Mouse (Mus musculus): ENCODE results near the gene Snx12.
"Not testable (repeated sequence)": the region's sequence is repeated elsewhere in the genome, so short reads cannot be mapped to it uniquely, and the experiment has no call there.

Gene Snx12

GRCm38 (mm10) chrX:101147506-101147905, 74.9 kb downstream of the Snx12 start:
- DNase-seq (ENCODE audit: low read depth, low spot score), result no peak

GRCm38 (mm10) chrX:101131992-101132791, 90.2 kb downstream of the Snx12 start:
- peak; percentile 65 for DNase-seq (ENCODE audit: low read depth, low spot score)

GRCm38 (mm10) chrX:101131001-101131400, 91.4 kb downstream of the Snx12 start:
- peak; percentile 84 for DNase-seq (ENCODE audit: low read depth, low spot score)

GRCm38 (mm10) chrX:101128559-101128958, 93.8 kb downstream of the Snx12 start:
- peak; percentile 38 for DNase-seq (ENCODE audit: low read depth, low spot score)

GRCm38 (mm10) chrX:101126977-101127376, 95.4 kb downstream of the Snx12 start:
- DNase-seq (ENCODE audit: low read depth, low spot score), result no peak

GRCm38 (mm10) chrX:101126474-101126955, 95.8 kb downstream of the Snx12 start:
- no peak for DNase-seq (ENCODE audit: low read depth, low spot score)

GRCm38 (mm10) chrX:101120546-101120945, 101.8 kb downstream of the Snx12 start:
- DNase-seq (ENCODE audit: low read depth, low spot score), result no peak

- no peak for DNase-seq (ENCODE audit: low read depth, low spot score)
These were observed 136.4 kb downstream of the Snx12 start, which contains the start of gene Slc7a3 for GRCm38 (mm10) chrX:101085920-101086319. Gene Slc7a3, minus strand, starts transcription at chrX:101086020.

- not testable (repeated sequence) for DNase-seq (ENCODE audit: low read depth, low spot score)
These were observed 137.2 kb downstream of the Snx12 start for GRCm38 (mm10) chrX:101085211-101085610.

- no peak for DNase-seq (ENCODE audit: low read depth, low spot score)
These were observed 138.2 kb downstream of the Snx12 start for GRCm38 (mm10) chrX:101084192-101084591.

- no peak for DNase-seq (ENCODE audit: low read depth, low spot score)
These were observed 157.1 kb downstream of the Snx12 start for GRCm38 (mm10) chrX:101065245-101065644.

- DNase-seq (ENCODE audit: low read depth, low spot score), result no peak
These were observed 158.9 kb downstream of the Snx12 start for GRCm38 (mm10) chrX:101063503-101063902.

GRCm38 (mm10) chrX:101059541-101059940, 162.8 kb downstream of the Snx12 start, which contains the start of gene Tex11:
Gene Tex11, minus strand, starts transcription at chrX:101059667.
- no peak for DNase-seq (ENCODE audit: low read depth, low spot score)
